In genomic region chr7:62348106-62348803, GRCm38 (mm10) we compare ENCODE assay signal across 8 mouse cellular contexts. TPM values are rescaled to one million over a fixed set of nuclear protein-coding genes. Genes with fewer than 3 reads are reported as not detected.
DNase-seq lines count a peak whose midpoint lies in the region; ATAC-seq lines count a peak whose summit lies in the region.

No protein-coding gene starts in this region.

- peaks cover 12% of the 10 kb centered on the region for H3K9me3 ChIP-seq in megakaryocyte, embryonic 14.5 days
- H3K9me3 ChIP-seq in forebrain, embryonic 11.5 days (ENCODE audit: control insufficient read depth, low read length) = peaks cover 2% of the 10 kb centered on the region; the same call in 1 of the 2 replicates
- H3K9me3 ChIP-seq in heart, embryonic 14.5 days (ENCODE audit: control insufficient read depth, low read length) = no peaks in the 10 kb centered on the region
- H3K9me3 ChIP-seq in neural tube, embryonic 11.5 days (ENCODE audit: control insufficient read depth, low read length) = 0 out of 2 replicates have a peak, but pooled peaks cover 3% of the 10 kb centered on the region

- H3K36me3 ChIP-seq in megakaryocyte, embryonic 14.5 days (replicated peaks; ENCODE audit: low read length) = no peaks in the 10 kb centered on the region
- no peaks in the 10 kb centered on the region for H3K36me3 ChIP-seq in forebrain, embryonic 11.5 days (ENCODE audit: control insufficient read depth, insufficient read depth, low read length)
- no peaks in the 10 kb centered on the region for H3K36me3 ChIP-seq in heart, embryonic 14.5 days (ENCODE audit: control insufficient read depth, insufficient read depth, low read length)
- no peaks in the 10 kb centered on the region for H3K36me3 ChIP-seq in neural tube, embryonic 11.5 days (ENCODE audit: control insufficient read depth, insufficient read depth, low read length)

- peak; percentile 89 for DNase-seq in forebrain, embryonic 11.5 days (ENCODE audit: low spot score)
- peak; percentile 86 for DNase-seq in kidney, postnatal 10 days
- peak; percentile 62 for DNase-seq in liver
- peak; percentile 85 for DNase-seq in neural tube, embryonic 11.5 days (ENCODE audit: low spot score)
- peak; percentile 84 for DNase-seq in testis, postnatal 10 days (ENCODE audit: low spot score)

- peaks cover 10% of the 10 kb centered on the region; the same call in 1 of the 2 replicates for H3K4me1 ChIP-seq in megakaryocyte, embryonic 14.5 days
- H3K4me1 ChIP-seq in forebrain, embryonic 11.5 days (replicated peaks; ENCODE audit: control insufficient read depth, insufficient read depth, low read length) = 0 out of 2 replicates have a peak, but pooled peaks cover 2% of the 10 kb centered on the region
- H3K4me1 ChIP-seq in heart, embryonic 14.5 days (ENCODE audit: control insufficient read depth in 2 of 2, insufficient read depth in 2 of 2, low read length in 2 of 2) = peaks cover 0 to 4% of the 10 kb centered on the region in 2 experiments; a peak in 2 of 4 replicates
- H3K4me1 ChIP-seq in neural tube, embryonic 11.5 days (ENCODE audit: control insufficient read depth, insufficient read depth, low read length) = no peaks in the 10 kb centered on the region; the same call in 1 of the 2 replicates

- no peak for ATAC-seq in megakaryocyte, adult 5-6 weeks (ENCODE audit: poor library complexity, severe bottlenecking)
- ATAC-seq in forebrain, embryonic 11.5 days (replicated peaks; ENCODE audit: low FRiP score) = peak; percentile 94
- peak; percentile 79; the same call in 1 of the 2 replicates for ATAC-seq in heart, embryonic 14.5 days (ENCODE audit: insufficient number of reproducible peaks, insufficient read depth, low FRiP score, low read depth)
- ATAC-seq in neural tube, embryonic 11.5 days (ENCODE audit: insufficient read depth, low FRiP score, low TSS enrichment) = peak; percentile 92

- H3K27ac ChIP-seq in forebrain, embryonic 11.5 days (ENCODE audit: low read depth, low read length) = peak overlapping the region; percentile 62
- no peak overlapping the region; a peak in 1 of 4 replicates for H3K27ac ChIP-seq in heart, embryonic 14.5 days (replicated peaks in 1 of 2; ENCODE audit: control insufficient read depth in 1 of 2, insufficient read depth in 1 of 2, low read depth in 2 of 2, low read length in 2 of 2)
- H3K27ac ChIP-seq in neural tube, embryonic 11.5 days (ENCODE audit: low read depth, low read length) = no peak overlapping the region; the same call in 1 of the 2 replicates

- peak overlapping the region; percentile 56 for H3K9ac ChIP-seq in forebrain, embryonic 11.5 days (ENCODE audit: low read length)
- peak overlapping the region; percentile 71 for H3K9ac ChIP-seq in heart, embryonic 14.5 days (ENCODE audit: low read length)
- peak overlapping the region; percentile 75 for H3K9ac ChIP-seq in neural tube, embryonic 11.5 days (ENCODE audit: low read length)

- peak overlapping the region; percentile 60 for H3K4me2 ChIP-seq in forebrain, embryonic 11.5 days (ENCODE audit: low read depth, low read length, severe bottlenecking)
- H3K4me2 ChIP-seq in heart, embryonic 14.5 days (ENCODE audit: low read length) = peak overlapping the region; percentile 73
- peak overlapping the region; percentile 60 for H3K4me2 ChIP-seq in neural tube, embryonic 11.5 days (ENCODE audit: low read depth)

- 16% methylated on average over 41 of the region's 42 CpGs for WGBS in forebrain, embryonic 11.5 days
- WGBS in heart, embryonic 14.5 days = 10% methylated on average over 42 of the region's 42 CpGs
- 10% methylated on average over 42 of the region's 42 CpGs for WGBS in neural tube, embryonic 11.5 days

- H3K4me3 ChIP-seq in megakaryocyte, embryonic 14.5 days (replicated peaks) = peak overlapping the region; percentile 88
- peak overlapping the region; percentile 44 for H3K4me3 ChIP-seq in forebrain, embryonic 11.5 days (ENCODE audit: low read depth, low read length)
- H3K4me3 ChIP-seq in heart, embryonic 14.5 days (ENCODE audit: control insufficient read depth in 1 of 2, insufficient read depth in 1 of 2, low read depth in 1 of 2, low read length in 2 of 2) = peak overlapping the region; percentile 52 to 76
- peak overlapping the region; percentile 59 for H3K4me3 ChIP-seq in neural tube, embryonic 11.5 days (ENCODE audit: low read depth, low read length)

- peaks cover 10% of the 10 kb centered on the region for H3K27me3 ChIP-seq in megakaryocyte, embryonic 14.5 days (replicated peaks)
- H3K27me3 ChIP-seq in forebrain, embryonic 11.5 days (ENCODE audit: control insufficient read depth, insufficient read depth, low read length) = no peaks in the 10 kb centered on the region
- no peaks in the 10 kb centered on the region for H3K27me3 ChIP-seq in heart, embryonic 14.5 days (ENCODE audit: control insufficient read depth, insufficient read depth, low read length)
- no peaks in the 10 kb centered on the region for H3K27me3 ChIP-seq in neural tube, embryonic 11.5 days (ENCODE audit: control insufficient read depth, insufficient read depth, low read length)

RNA-seq across cellular contexts. Expression of gene Ndn, which starts 1.9 kb away (rescaled TPM):
- 1.6 and 2.8 TPM in 2 replicates for polyA plus RNA-seq in megakaryocyte, embryonic 14.5 days (2012; ENCODE audit: insufficient read depth, low replicate concordance)
- not detected in 2 replicates for total RNA-seq in megakaryocyte, adult 5-6 weeks (2015)
- total RNA-seq in megakaryocyte, adult 5-6 weeks (2017) = not detected in 2 replicates
- polyA plus RNA-seq in forebrain, embryonic 11.5 days (2014; fragmentation: Nextera tagmentation; extraction: Ambion mirVana) = 152 and 169 TPM in 2 replicates
- polyA plus RNA-seq in heart, embryonic 14.5 days (2014; fragmentation: Nextera tagmentation; extraction: Ambion mirVana) = 53.8 and 62.3 TPM in 2 replicates
- 190 and 203 TPM in 2 replicates for polyA plus RNA-seq in neural tube, embryonic 11.5 days (2014; fragmentation: Nextera tagmentation; extraction: Ambion mirVana)

RNA-seq across cellular contexts. Expression of gene Magel2, which starts 28.6 kb away (rescaled TPM):
- not detected in 2 replicates for polyA plus RNA-seq in megakaryocyte, embryonic 14.5 days (2012; ENCODE audit: insufficient read depth, low replicate concordance)
- total RNA-seq in megakaryocyte, adult 5-6 weeks (2015) = not detected in 2 replicates
- not detected in 2 replicates for total RNA-seq in megakaryocyte, adult 5-6 weeks (2017)
- 12.5 and 13.9 TPM in 2 replicates for polyA plus RNA-seq in forebrain, embryonic 11.5 days (2014; fragmentation: Nextera tagmentation; extraction: Ambion mirVana)
- 0.20 and 0.66 TPM in 2 replicates for polyA plus RNA-seq in heart, embryonic 14.5 days (2014; fragmentation: Nextera tagmentation; extraction: Ambion mirVana)
- polyA plus RNA-seq in neural tube, embryonic 11.5 days (2014; fragmentation: Nextera tagmentation; extraction: Ambion mirVana) = 6.0 and 7.5 TPM in 2 replicates

Comparison
In these comparisons a context has a peak if more than half of its experiments do, and no peak if none do; other contexts are left out.
1. RNA of gene Ndn, which starts 1.9 kb away (polyA plus RNA-seq): 190 to 203 TPM in neural tube, embryonic 11.5 days, 152 to 169 TPM in forebrain, embryonic 11.5 days and 53.8 to 62.3 TPM in heart, embryonic 14.5 days; 1.6 to 2.8 TPM in megakaryocyte, embryonic 14.5 days; every median in the first group is over 10 times any median in the second.
2. Peak in every context shown above with its lines, with median percentiles within 50 percentile points of each other: H3K4me3 ChIP-seq, DNase-seq, H3K4me2 ChIP-seq and H3K9ac ChIP-seq.